Mouse (Mus musculus): ENCODE data around the gene Epb41l4b.

Epb41l4b gene

GRCm38 (mm10) chr4:57143026-57143937 lies at the start of gene Epb41l4b:
TSS of gene Epb41l4b (minus strand) at chr4:57143437.
- peak in 1 of 2 experiments; percentile 7 for DNase-seq (ENCODE audit: low read depth in 1 of 2, low spot score in 2 of 2)

DNA sequence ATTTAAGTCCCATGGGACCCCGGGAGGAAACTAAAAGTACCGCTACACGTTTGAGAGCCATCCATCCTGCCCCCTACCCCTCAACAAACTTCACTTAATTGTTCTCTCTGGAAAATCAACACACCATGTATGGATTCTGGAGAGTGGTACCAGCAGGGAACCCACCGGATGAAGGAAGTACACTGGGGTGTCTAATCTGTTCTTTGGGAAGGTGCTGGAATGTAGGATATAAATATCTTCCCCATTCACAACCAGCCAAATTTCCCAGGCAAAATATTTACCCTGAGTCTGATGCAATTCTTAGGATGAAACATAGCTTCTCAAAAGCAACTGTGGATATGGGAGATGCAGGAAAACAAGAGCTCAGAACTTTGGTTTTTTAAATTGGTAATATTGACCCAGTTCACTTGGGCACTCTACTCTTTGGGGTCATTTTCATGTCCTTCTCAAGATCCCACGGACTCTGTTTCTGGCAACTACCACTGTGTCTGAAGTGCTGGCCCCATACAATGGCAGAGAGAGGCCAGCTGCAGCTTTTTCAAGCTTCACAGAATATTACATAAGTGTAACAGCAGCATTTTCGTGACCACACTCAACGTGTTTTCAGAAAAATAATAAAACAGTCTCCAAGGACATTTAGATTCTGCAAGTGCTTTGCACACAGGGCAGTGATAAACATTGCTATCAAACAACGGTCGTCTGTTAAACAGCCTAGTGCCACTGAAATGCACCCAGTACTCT lies 48.5 kb upstream of the Epb41l4b start:
- no peak for DNase-seq (ENCODE audit: low read depth in 1 of 2, low spot score in 2 of 2)

- DNase-seq (ENCODE audit: low read depth in 1 of 2, low spot score in 2 of 2), result no peak
Observed at GRCm38 (mm10) chr4:57189881-57190280, 46.6 kb upstream of the Epb41l4b start.

- no peak for DNase-seq (ENCODE audit: low read depth in 1 of 2, low spot score in 2 of 2)
Observed at GRCm38 (mm10) chr4:57186035-57186434, 42.8 kb upstream of the Epb41l4b start.

- no peak for DNase-seq (ENCODE audit: low read depth in 1 of 2, low spot score in 2 of 2)
Observed at GRCm38 (mm10) chr4:57185462-57185861, 42.2 kb upstream of the Epb41l4b start.

DNA sequence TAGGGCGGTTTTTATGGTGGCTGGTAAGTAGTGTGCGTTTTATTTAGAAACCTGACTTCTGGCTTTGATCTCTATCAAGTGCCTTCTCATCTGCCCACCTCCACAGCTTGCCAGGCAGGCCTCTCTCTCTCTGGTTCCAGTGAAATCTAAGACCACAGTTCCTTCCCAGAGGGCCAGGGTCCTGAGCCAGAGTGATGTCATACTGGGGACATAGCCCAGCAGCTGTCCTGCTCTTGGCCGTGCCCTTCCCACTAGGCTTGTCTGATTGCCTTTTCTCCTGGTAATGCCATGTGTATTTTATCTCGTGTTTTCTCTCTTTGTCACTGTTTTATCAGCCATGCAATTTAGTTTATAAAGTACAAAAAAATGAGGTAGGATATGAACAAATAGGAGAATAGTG lies 40.3 kb upstream of the Epb41l4b start:
- no peak for DNase-seq (ENCODE audit: low read depth in 1 of 2, low spot score in 2 of 2)

- DNase-seq (ENCODE audit: low read depth in 1 of 2, low spot score in 2 of 2), result no peak
Observed at GRCm38 (mm10) chr4:57181538-57181937, 38.3 kb upstream of the Epb41l4b start.

DNA sequence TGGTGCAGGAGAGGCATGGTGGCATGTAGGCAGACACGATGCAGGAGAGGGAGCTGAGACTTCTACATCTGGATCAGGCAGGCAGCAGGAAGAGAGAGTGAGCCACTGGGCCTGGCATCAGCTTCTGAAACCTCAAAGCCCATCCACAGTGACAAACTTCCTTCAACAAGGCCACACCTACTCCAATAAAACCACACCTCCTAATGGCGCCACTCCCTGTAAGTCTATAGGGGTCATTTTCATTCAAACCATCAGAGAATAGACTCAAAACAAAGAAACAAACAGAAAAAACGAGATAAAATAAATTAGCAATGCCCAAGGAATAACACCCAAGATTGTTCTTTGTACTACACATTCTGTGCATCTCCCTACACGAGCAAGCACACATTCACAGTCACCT lies 35.6 kb upstream of the Epb41l4b start:
- no peak for DNase-seq (ENCODE audit: low read depth in 1 of 2, low spot score in 2 of 2)

- DNase-seq (ENCODE audit: low read depth in 1 of 2, low spot score in 2 of 2), result no peak
Observed at GRCm38 (mm10) chr4:57175329-57175728, 32.1 kb upstream of the Epb41l4b start.

DNA sequence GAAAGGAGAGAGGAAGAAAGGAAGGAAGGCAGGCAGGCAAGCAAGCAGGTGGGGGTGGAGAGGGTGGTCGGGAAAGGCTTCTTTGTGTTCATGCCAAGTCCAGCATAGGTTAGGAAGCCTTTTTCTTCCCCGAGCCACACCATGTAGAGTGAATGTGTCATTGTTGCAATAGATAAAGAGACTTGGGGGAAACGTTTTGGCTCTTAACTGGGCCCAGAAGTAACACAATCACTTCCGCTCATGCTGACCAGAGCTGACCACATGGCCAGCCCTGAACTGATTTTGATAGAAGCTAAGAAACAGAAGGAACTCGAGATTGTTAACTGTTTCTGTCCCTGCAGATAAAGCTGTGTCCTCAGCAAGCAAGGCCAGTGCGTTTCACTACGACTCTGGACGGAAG lies 29.6 kb upstream of the Epb41l4b start:
- no peak for DNase-seq (ENCODE audit: low read depth in 1 of 2, low spot score in 2 of 2)

DNA sequence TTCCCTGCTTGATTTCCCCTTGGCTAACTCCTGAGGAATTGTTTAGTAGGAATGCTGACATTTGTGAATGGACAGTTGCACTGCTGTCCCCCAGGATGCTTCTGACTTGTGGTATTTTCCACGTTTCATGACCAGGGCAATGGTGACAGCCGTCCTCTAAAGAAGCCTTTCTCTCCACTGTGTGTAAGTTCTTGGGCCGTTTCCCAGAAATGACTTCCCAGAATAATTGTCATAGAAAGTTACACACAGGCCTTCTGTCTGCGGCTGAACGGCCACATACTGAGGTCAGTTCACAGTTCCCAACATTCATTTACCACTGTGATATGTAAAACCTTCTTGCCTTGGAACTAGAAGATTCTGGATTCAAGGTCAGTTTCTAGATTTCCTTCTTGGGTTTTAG lies 28.6 kb upstream of the Epb41l4b start:
- no peak for DNase-seq (ENCODE audit: low read depth in 1 of 2, low spot score in 2 of 2)

DNA sequence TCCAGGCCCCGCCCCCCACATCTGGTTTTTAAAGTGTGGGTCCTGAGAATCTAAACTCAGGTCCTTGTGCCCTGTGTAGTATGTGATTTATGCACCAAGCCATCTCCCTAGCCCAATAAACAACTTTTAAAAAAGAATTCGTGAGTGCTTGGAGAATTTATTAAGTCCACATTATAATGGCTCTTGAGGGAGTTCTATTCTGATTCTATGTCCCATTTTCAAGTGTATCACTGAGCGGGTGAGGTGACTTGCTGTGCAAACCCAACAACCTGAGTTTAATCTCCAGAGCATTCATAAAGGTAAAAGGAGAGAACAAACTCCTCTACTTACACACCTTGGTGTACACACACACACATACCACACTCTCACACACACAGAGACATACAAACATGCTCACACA lies 25.4 kb upstream of the Epb41l4b start:
- DNase-seq (ENCODE audit: low read depth in 1 of 2, low spot score in 2 of 2), result no peak

GRCm38 (mm10) chr4:57168277-57168676 lies 25.0 kb upstream of the Epb41l4b start:
- no peak for DNase-seq (ENCODE audit: low read depth in 1 of 2, low spot score in 2 of 2)

GRCm38 (mm10) chr4:57166922-57167870 lies 24.0 kb upstream of the Epb41l4b start:
- no peak for DNase-seq (ENCODE audit: low read depth in 1 of 2, low spot score in 2 of 2)

- DNase-seq (ENCODE audit: low read depth in 1 of 2, low spot score in 2 of 2), result no peak
Observed at GRCm38 (mm10) chr4:57165654-57166053, 22.4 kb upstream of the Epb41l4b start.

- DNase-seq (ENCODE audit: low read depth in 1 of 2, low spot score in 2 of 2), result no peak
Observed at GRCm38 (mm10) chr4:57164578-57165210, 21.5 kb upstream of the Epb41l4b start.

- DNase-seq (ENCODE audit: low read depth in 1 of 2, low spot score in 2 of 2), result no peak
Observed at GRCm38 (mm10) chr4:57162789-57163722, 19.8 kb upstream of the Epb41l4b start.

GRCm38 (mm10) chr4:57160571-57160970 lies 17.3 kb upstream of the Epb41l4b start:
- no peak for DNase-seq (ENCODE audit: low read depth in 1 of 2, low spot score in 2 of 2)

GRCm38 (mm10) chr4:57156549-57157169 lies 13.4 kb upstream of the Epb41l4b start:
- no peak for DNase-seq (ENCODE audit: low read depth in 1 of 2, low spot score in 2 of 2)
